Mouse (Mus musculus): ENCODE results near the gene Clec2g. TPM values are rescaled to one million over a fixed set of nuclear protein-coding genes. Genes with fewer than 3 reads are reported as not detected.
"Not testable (repeated sequence)": the region's sequence is repeated elsewhere in the genome, so short reads cannot be mapped to it uniquely, and the experiment has no call there.

Gene Clec2g
- polyA plus RNA-seq, 1 experiment from 2014 or later = not detected

DNA sequence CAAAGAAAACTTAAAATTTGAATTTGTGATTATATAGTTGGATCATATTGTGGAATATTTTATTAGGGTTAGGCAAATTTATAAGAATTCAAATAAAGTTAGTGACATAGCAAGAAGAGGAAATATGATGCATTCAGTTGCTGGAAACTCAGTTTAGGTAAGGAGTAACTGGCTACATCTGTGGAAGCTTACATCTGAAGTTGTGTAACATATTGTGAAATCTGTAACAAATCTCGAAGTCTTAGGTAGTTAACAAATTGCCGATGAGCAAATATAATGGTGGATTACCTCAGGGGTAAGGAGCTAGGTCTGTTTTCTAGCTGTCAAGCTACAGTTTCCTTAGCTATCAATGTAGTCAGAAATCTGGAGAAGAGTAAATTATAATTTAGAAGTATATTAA lies 16.9 kb upstream of the Clec2g start:
- Histone ChIP-seq H3K36me3 (ENCODE audit: control insufficient read depth, insufficient read depth, low read length) (no peaks in the 10 kb centered on the region), H3K27ac (ENCODE audit: low read length) (no peak overlapping the region), H3K4me1 (ENCODE audit: control insufficient read depth, insufficient read depth, low read length) (no peaks in the 10 kb centered on the region), H3K4me3 (ENCODE audit: low read depth, low read length) (no peak overlapping the region), H3K9me3 (replicated peaks; ENCODE audit: control insufficient read depth, low read length, poor library complexity, severe bottlenecking) (no peaks in the 10 kb centered on the region), H3K27me3 (ENCODE audit: control insufficient read depth, insufficient read depth, low read depth, low read length) (no peaks in the 10 kb centered on the region), H3K4me2 (ENCODE audit: low read length) (no peak overlapping the region), H3K9ac (ENCODE audit: low read depth, low read length) (no peak overlapping the region)
- 96% methylated on average over 2 of the region's 2 CpGs for WGBS
- ATAC-seq = no peak

GRCm38 (mm10) chr6:128933050-128933449 lies 1.1 kb upstream of the Clec2g start:
- Histone ChIP-seq H3K4me1 (ENCODE audit: control insufficient read depth, insufficient read depth, low read length) (no peaks in the 10 kb centered on the region), H3K9me3 (replicated peaks; ENCODE audit: control insufficient read depth, low read length, poor library complexity, severe bottlenecking) (no peaks in the 10 kb centered on the region), H3K4me3 (ENCODE audit: low read depth, low read length) (no peak overlapping the region), H3K9ac (ENCODE audit: low read depth, low read length) (no peak overlapping the region), H3K4me2 (ENCODE audit: low read length) (no peak overlapping the region), H3K36me3 (ENCODE audit: control insufficient read depth, insufficient read depth, low read length) (no peaks in the 10 kb centered on the region), H3K27ac (ENCODE audit: low read length) (no peak overlapping the region), H3K27me3 (ENCODE audit: control insufficient read depth, insufficient read depth, low read depth, low read length) (no peaks in the 10 kb centered on the region)
- no peak for ATAC-seq
- WGBS = 87% methylated on average over 2 of the region's 2 CpGs

GRCm38 (mm10) chr6:128935889-128936665 lies 1.9 kb downstream of the Clec2g start:
- not testable (repeated sequence) for H3K27me3 ChIP-seq (ENCODE audit: control insufficient read depth, insufficient read depth, low read depth, low read length); H3K4me2 ChIP-seq (ENCODE audit: low read length); H3K27ac ChIP-seq (ENCODE audit: low read length); H3K9me3 ChIP-seq (replicated peaks; ENCODE audit: control insufficient read depth, low read length, poor library complexity, severe bottlenecking); H3K9ac ChIP-seq (ENCODE audit: low read depth, low read length); H3K36me3 ChIP-seq (ENCODE audit: control insufficient read depth, insufficient read depth, low read length); ATAC-seq; H3K4me1 ChIP-seq (ENCODE audit: control insufficient read depth, insufficient read depth, low read length); H3K4me3 ChIP-seq (ENCODE audit: low read depth, low read length)
- WGBS = 93% methylated on average over 5 of the region's 13 CpGs

DNA sequence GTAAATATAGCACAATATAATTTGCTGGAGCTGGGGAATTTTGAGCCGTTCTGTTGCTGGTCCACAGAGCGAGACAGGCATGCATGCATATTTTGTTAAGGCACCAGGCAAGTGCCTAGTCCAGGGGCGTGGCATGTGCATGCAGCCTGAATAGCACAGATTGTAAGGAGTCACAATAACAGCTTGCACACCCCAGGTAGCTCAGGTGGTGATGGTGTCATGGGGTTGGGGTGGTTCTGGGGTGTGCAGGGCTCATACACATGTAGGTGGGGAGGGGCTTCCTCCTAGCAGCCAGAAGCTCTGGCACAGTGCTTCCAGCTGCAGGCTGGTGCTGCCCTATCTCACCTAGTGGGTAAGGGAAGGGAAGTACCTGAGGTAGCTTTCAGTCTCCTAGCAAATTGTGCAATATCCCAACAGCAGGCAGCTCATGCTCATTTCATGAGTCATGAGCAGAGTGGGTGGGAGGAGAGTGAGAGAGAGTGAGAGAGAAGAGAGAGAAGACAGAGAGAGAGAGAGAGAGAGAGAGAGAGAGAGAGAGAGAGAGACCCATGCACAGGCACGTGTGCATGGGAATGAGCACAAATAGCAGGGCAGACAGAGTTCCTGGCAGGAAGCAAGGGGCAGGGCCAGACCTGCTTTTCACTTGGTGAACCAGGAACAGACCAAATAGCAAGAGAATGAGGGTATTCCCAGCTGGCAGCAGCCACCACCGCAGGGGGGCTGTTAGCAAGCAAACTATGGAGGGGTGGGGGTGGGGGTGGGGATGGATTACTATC lies 7.7 kb downstream of the Clec2g start:
- no peak for ATAC-seq
- no peak overlapping the region for H3K9ac ChIP-seq (ENCODE audit: low read depth, low read length)
- no peak overlapping the region for H3K4me2 ChIP-seq (ENCODE audit: low read length)
- H3K27me3 ChIP-seq (ENCODE audit: control insufficient read depth, insufficient read depth, low read depth, low read length) = no peaks in the 10 kb centered on the region
- H3K9me3 ChIP-seq (replicated peaks; ENCODE audit: control insufficient read depth, low read length, poor library complexity, severe bottlenecking) = no peaks in the 10 kb centered on the region
- WGBS = 85% methylated on average over 5 of the region's 5 CpGs
- no peak overlapping the region for H3K27ac ChIP-seq (ENCODE audit: low read length)
- H3K4me1 ChIP-seq (ENCODE audit: control insufficient read depth, insufficient read depth, low read length) = no peaks in the 10 kb centered on the region
- H3K36me3 ChIP-seq (ENCODE audit: control insufficient read depth, insufficient read depth, low read length) = no peaks in the 10 kb centered on the region
- no peak overlapping the region for H3K4me3 ChIP-seq (ENCODE audit: low read depth, low read length)

GRCm38 (mm10) chr6:128945564-128945963 lies 11.4 kb downstream of the Clec2g start:
- Histone ChIP-seq H3K27me3 (ENCODE audit: control insufficient read depth, insufficient read depth, low read depth, low read length) (no peaks in the 10 kb centered on the region), H3K36me3 (ENCODE audit: control insufficient read depth, insufficient read depth, low read length) (no peaks in the 10 kb centered on the region), H3K9me3 (replicated peaks; ENCODE audit: control insufficient read depth, low read length, poor library complexity, severe bottlenecking) (no peaks in the 10 kb centered on the region), H3K4me2 (ENCODE audit: low read length) (no peak overlapping the region), H3K4me3 (ENCODE audit: low read depth, low read length) (no peak overlapping the region), H3K4me1 (ENCODE audit: control insufficient read depth, insufficient read depth, low read length) (no peaks in the 10 kb centered on the region), H3K27ac (ENCODE audit: low read length) (no peak overlapping the region), H3K9ac (ENCODE audit: low read depth, low read length) (no peak overlapping the region)
- no peak for ATAC-seq
- WGBS = 88% methylated on average over 3 of the region's 3 CpGs

GRCm38 (mm10) chr6:128961110-128961509 lies 26.9 kb downstream of the Clec2g start:
- no peaks in the 10 kb centered on the region for H3K27me3 ChIP-seq (ENCODE audit: control insufficient read depth, insufficient read depth, low read depth, low read length)
- no peaks in the 10 kb centered on the region for H3K4me1 ChIP-seq (ENCODE audit: control insufficient read depth, insufficient read depth, low read length)
- WGBS = 90% methylated on average over 1 of the region's 1 CpGs
- no peak for ATAC-seq
- H3K4me3 ChIP-seq (ENCODE audit: low read depth, low read length) = no peak overlapping the region
- no peak overlapping the region for H3K9ac ChIP-seq (ENCODE audit: low read depth, low read length)
- H3K4me2 ChIP-seq (ENCODE audit: low read length) = no peak overlapping the region
- no peaks in the 10 kb centered on the region for H3K36me3 ChIP-seq (ENCODE audit: control insufficient read depth, insufficient read depth, low read length)
- no peak overlapping the region for H3K27ac ChIP-seq (ENCODE audit: low read length)
- H3K9me3 ChIP-seq (replicated peaks; ENCODE audit: control insufficient read depth, low read length, poor library complexity, severe bottlenecking) = no peaks in the 10 kb centered on the region

DNA sequence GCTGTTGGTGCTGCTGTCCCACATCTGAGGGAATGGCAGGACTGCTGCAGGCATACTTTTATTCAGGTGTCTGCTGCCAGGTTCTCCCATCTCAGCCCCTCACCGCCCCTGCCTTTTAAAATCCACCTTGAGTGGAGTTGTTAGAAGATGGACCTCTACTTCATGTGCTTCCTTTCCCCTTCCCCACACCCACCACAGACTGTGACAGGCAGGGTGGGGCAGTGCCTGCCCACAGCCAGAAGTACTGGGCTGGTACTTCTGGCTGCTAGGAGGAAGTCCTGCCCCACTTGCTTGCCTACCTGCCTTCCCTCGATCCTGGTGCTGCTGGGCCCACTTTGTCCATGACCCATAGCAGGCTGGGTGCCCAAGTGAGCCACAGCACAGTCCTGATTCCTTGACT lies 27.9 kb downstream of the Clec2g start:
- not testable (repeated sequence) for H3K9me3 ChIP-seq (replicated peaks; ENCODE audit: control insufficient read depth, low read length, poor library complexity, severe bottlenecking); H3K27me3 ChIP-seq (ENCODE audit: control insufficient read depth, insufficient read depth, low read depth, low read length); H3K4me1 ChIP-seq (ENCODE audit: control insufficient read depth, insufficient read depth, low read length); H3K27ac ChIP-seq (ENCODE audit: low read length); H3K4me3 ChIP-seq (ENCODE audit: low read depth, low read length); ATAC-seq; H3K9ac ChIP-seq (ENCODE audit: low read depth, low read length); H3K4me2 ChIP-seq (ENCODE audit: low read length); H3K36me3 ChIP-seq (ENCODE audit: control insufficient read depth, insufficient read depth, low read length)
- WGBS = 92% methylated on average over 2 of the region's 2 CpGs

DNA sequence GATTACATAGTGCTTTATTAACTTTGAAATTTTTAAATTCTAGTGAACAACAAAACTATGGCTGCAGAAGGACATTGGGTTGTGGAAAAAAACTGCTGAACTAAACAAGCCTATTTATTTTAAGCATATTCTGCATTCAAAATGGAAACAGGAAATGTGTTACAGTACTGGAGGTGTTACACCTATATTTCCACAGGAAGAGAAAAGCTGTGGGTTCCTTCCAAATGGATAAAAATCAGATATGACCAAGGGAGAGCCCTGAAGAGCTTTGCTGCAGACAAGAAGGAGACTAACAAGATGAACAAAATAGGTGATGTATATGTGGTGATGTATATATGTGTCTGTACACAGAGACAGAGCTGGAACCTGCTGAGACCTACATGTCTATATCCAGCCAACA lies 30.3 kb downstream of the Clec2g start:
- Histone ChIP-seq H3K9ac (ENCODE audit: low read depth, low read length) (no peak overlapping the region), H3K27ac (ENCODE audit: low read length) (no peak overlapping the region), H3K4me2 (ENCODE audit: low read length) (no peak overlapping the region), H3K4me1 (ENCODE audit: control insufficient read depth, insufficient read depth, low read length) (no peaks in the 10 kb centered on the region), H3K4me3 (ENCODE audit: low read depth, low read length) (no peak overlapping the region), H3K27me3 (ENCODE audit: control insufficient read depth, insufficient read depth, low read depth, low read length) (no peaks in the 10 kb centered on the region), H3K36me3 (ENCODE audit: control insufficient read depth, insufficient read depth, low read length) (no peaks in the 10 kb centered on the region), H3K9me3 (replicated peaks; ENCODE audit: control insufficient read depth, low read length, poor library complexity, severe bottlenecking) (no peaks in the 10 kb centered on the region)
- no peak for ATAC-seq

GRCm38 (mm10) chr6:128968463-128968862 lies 34.3 kb downstream of the Clec2g start:
- Histone ChIP-seq H3K4me2 (ENCODE audit: low read length) (no peak overlapping the region), H3K27ac (ENCODE audit: low read length) (no peak overlapping the region), H3K4me3 (ENCODE audit: low read depth, low read length) (no peak overlapping the region), H3K36me3 (ENCODE audit: control insufficient read depth, insufficient read depth, low read length) (no peaks in the 10 kb centered on the region), H3K4me1 (ENCODE audit: control insufficient read depth, insufficient read depth, low read length) (no peaks in the 10 kb centered on the region), H3K9ac (ENCODE audit: low read depth, low read length) (no peak overlapping the region), H3K9me3 (replicated peaks; ENCODE audit: control insufficient read depth, low read length, poor library complexity, severe bottlenecking) (no peaks in the 10 kb centered on the region), H3K27me3 (ENCODE audit: control insufficient read depth, insufficient read depth, low read depth, low read length) (no peaks in the 10 kb centered on the region)
- no peak for ATAC-seq

Data from midbrain, embryonic 16.5 days (tissue).